Mouse (Mus musculus): Measurements from ENCODE around the gene Ltbp4.

DNA sequence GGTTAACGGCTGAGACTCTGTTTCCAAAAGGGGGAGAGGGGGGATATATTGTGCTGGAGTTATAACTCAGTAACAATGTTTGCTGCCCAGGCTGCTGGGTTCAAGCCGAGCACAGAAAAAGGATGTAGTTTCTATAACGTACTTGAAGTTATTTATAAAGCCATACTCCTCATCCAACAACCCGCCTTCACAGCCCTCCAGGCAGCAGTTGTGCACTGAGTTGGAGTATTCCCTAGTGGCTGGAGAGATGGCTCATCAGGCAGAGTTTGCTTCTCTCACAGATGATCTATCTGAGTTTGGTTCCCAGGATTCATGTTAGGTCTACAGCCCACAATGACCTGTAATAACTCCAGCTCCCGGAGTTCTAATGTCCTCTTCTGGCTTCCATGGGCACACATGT lies 36.7 kb downstream of the Ltbp4 start:
- TF ChIP-seq POLR2A (IDR thresholded peaks at IDR 0.05; ENCODE audit: borderline replicate concordance, insufficient read depth, low read length) (no peak), CTCF (IDR thresholded peaks at IDR 0.05; ENCODE audit: borderline replicate concordance, insufficient read depth, low read depth, low read length) (no peak)

All from cerebellum, adult 2 months (tissue).